Mouse (Mus musculus): ENCODE measurements around the gene Klhl11. TPM values are rescaled to one million over a fixed set of nuclear protein-coding genes. Genes with fewer than 3 reads are reported as not detected.
A peak's percentile ranks its signal among the peaks of the same experiment; 100 is the strongest.

Klhl11 gene
- polyA plus RNA-seq, 1 experiment from 2014 or later, result 12.4 TPM

GRCm38 (mm10) chr11:100426820-100427219 is 45.7 kb downstream of the Klhl11 start:
- Histone ChIP-seq H3K9ac (no peak overlapping the region), H3K27me3 (replicated peaks) (no peaks in the 10 kb centered on the region), H3K4me3 (no peak overlapping the region), H3K4me1 (no peaks in the 10 kb centered on the region), H3K9me3 (no peaks in the 10 kb centered on the region), H3K27ac (no peak overlapping the region), H3K4me2 (replicated peaks) (no peak overlapping the region), H3K36me3 (peaks cover 19% of the 10 kb centered on the region)
- no peak for ATAC-seq (ENCODE audit: low FRiP score, low read depth)
- 83% methylated on average over 3 of the region's 3 CpGs for WGBS

DNA sequence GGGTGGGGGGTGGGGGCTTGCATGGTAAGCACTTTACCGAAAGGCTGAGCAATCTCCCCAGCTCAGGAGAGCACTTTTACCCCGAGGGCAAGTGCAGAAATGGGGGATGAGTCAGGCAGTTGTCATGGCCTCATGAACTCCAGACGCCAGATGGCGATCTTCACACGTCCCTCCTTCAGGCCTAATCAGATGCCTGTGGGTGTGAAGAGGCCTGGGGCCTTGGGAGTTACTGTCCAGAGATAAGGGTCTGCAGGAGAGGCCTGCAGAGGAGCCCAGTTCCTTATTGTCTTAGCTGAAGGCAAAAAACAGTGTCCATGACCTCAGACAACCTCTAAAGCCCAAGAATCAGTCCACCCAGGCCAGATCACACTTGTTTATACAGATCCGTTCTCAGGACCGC is 46.7 kb downstream of the Klhl11 start:
- H3K9me3 ChIP-seq, result no peaks in the 10 kb centered on the region
- no peaks in the 10 kb centered on the region for H3K27me3 ChIP-seq (replicated peaks)
- H3K27ac ChIP-seq, result no peak overlapping the region
- H3K36me3 ChIP-seq, result peaks cover 16% of the 10 kb centered on the region
- H3K4me2 ChIP-seq (replicated peaks), result no peak overlapping the region
- H3K4me1 ChIP-seq, result no peaks in the 10 kb centered on the region
- 31% methylated on average over 7 of the region's 7 CpGs for WGBS
- H3K4me3 ChIP-seq, result no peak overlapping the region
- ATAC-seq (ENCODE audit: low FRiP score, low read depth), result no peak; the same call in 1 of the 2 replicates
- H3K9ac ChIP-seq, result no peak overlapping the region

- WGBS, result 85% methylated on average over 7 of the region's 7 CpGs
- no peak for ATAC-seq (ENCODE audit: low FRiP score, low read depth)
These were observed 48.7 kb downstream of the Klhl11 start for GRCm38 (mm10) chr11:100423836-100424235.

DNA sequence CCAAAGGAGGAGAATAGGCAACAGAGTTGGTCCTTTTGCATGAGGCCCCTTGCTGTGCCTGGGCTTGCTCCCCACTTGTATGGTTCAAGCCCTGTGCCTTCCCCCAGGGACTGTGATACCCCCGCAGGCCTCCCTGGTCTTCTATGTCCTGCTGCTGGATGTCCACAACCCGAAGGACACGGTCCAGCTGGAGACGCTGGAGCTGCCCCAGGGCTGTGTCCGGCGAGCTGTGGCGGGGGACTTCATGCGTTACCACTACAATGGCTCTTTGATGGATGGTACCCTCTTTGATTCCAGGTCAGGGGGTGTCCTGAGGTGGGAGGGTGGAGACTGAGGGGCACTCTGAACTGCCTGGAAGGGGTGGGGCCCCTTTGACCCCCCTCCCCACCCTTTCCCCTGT is 51.0 kb downstream of the Klhl11 start:
- peaks cover 9% of the 10 kb centered on the region for H3K27me3 ChIP-seq (replicated peaks)
- H3K4me2 ChIP-seq (replicated peaks), result no peak overlapping the region
- no peak overlapping the region for H3K9ac ChIP-seq
- no peaks in the 10 kb centered on the region for H3K9me3 ChIP-seq
- H3K36me3 ChIP-seq, result no peaks in the 10 kb centered on the region
- H3K27ac ChIP-seq, result no peak overlapping the region
- no peak overlapping the region for H3K4me3 ChIP-seq
- 52% methylated on average over 8 of the region's 8 CpGs for WGBS
- no peak for ATAC-seq (ENCODE audit: low FRiP score, low read depth)
- no peaks in the 10 kb centered on the region for H3K4me1 ChIP-seq

More at GRCm38 (mm10) chr11:100423836-100424235, 48.7 kb downstream of the Klhl11 start:
- Histone ChIP-seq H3K4me3 (no peak overlapping the region), H3K4me1 (no peaks in the 10 kb centered on the region), H3K9ac (no peak overlapping the region), H3K27ac (no peak overlapping the region), H3K27me3 (replicated peaks) (no peaks in the 10 kb centered on the region), H3K9me3 (no peaks in the 10 kb centered on the region), H3K36me3 (no peaks in the 10 kb centered on the region), H3K4me2 (replicated peaks) (no peak overlapping the region)

GRCm38 (mm10) chr11:100414914-100415822 is 57.4 kb downstream of the Klhl11 start, which contains the start of gene Fkbp10:
Gene Fkbp10, plus strand, starts transcription at chr11:100415697.
- H3K27ac ChIP-seq, result 0 out of 2 replicates have a peak within 1 kb of the TSS, but pooled peaks have one; percentile 50
- WGBS, result 2% methylated on average over 31 of the region's 31 CpGs

DNA sequence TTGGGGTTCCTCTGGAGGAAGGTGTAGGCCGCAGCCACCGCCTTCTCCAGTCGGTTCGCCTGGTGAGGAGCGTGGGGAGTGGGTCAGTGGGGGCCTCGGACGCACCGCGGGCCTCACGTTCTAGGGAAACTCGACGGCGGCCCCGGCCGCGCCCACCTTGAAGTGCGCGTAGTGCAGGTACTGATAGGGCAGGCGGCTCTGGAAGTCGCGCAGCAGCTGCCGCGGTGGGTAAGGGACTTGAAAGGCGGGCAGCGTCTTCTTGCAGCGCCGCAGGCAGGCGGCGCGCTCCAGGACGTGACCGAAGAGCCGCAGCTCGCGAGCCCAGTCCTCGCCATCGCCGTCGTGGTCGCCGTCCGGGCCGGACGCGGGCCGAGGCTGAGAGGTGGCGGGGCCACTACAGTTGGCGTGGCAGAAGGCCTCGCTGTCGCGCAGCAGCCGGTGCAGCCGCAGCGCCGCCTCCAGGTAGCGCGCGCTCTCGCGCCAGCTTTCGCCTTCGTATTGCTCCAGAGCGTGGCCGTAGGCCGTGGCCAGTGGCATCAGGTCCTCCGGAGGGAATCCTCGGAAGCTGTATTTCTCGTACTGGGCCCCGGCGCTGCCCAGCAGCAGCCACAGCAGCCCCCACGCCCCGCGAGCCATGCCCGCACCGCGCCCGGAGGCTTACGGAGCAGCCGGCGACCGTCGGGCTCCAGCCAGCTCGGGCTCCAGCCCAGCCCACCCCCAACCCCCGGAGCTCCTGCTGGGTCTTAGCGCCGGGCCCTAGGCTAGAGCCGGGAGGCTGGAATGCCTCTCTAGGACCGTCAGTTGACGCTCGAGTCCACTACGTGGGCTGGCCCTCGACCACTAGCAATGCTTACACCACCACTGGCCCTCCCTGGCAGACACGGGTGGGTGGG is 58.3 kb downstream of the Klhl11 start, which contains the start of gene P3h4:
TSS of gene P3h4 (minus strand) at position 816 of the 893 bp plus-strand sequence.
- peak within 1 kb of the TSS; percentile 66 for H3K4me3 ChIP-seq

More at GRCm38 (mm10) chr11:100414914-100415822, 57.4 kb downstream of the Klhl11 start, which contains the start of gene Fkbp10:
- Histone ChIP-seq H3K9ac (peak within 1 kb of the TSS; percentile 71), H3K4me1 (peaks cover 17% of the 10 kb centered on the region), H3K4me3 (peak within 1 kb of the TSS; percentile 66), H3K27me3 (replicated peaks) (peaks cover 32% of the 10 kb centered on the region), H3K9me3 (no peaks in the 10 kb centered on the region), H3K36me3 (no peaks in the 10 kb centered on the region), H3K4me2 (replicated peaks) (peak within 1 kb of the TSS; percentile 75)
- peak; percentile 43 for ATAC-seq (ENCODE audit: low FRiP score, low read depth)

DNA sequence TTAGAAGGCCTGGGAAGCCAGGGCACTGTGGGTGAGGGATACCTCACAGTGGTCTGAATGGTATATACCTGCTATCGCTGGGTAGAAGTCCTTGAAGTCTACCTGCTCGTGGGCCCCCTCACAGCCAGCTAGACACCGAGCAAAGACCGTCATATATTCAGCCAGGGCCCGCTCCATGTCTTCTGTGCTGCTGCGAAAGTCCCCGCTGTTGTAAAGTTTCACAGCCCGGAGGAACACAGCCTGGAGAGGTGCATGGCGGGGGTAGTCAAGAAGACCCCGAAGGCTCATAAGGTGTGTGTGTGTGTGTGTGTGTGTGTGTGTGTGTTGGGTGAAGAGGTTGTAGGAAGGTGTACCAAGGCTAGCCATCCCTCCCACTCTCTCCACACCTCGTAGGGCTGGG is 59.0 kb downstream of the Klhl11 start:
- H3K4me1 ChIP-seq, result peaks cover 17% of the 10 kb centered on the region

More for the DNA sequence above, 58.3 kb downstream of the Klhl11 start, which contains the start of gene P3h4:
- 2% methylated on average over 93 of the region's 93 CpGs for WGBS
- Histone ChIP-seq H3K27me3 (replicated peaks) (peaks cover 32% of the 10 kb centered on the region), H3K9me3 (no peaks in the 10 kb centered on the region), H3K4me2 (replicated peaks) (peak within 1 kb of the TSS; percentile 75), H3K4me1 (peaks cover 17% of the 10 kb centered on the region), H3K9ac (peak within 1 kb of the TSS; percentile 71), H3K27ac (peak within 1 kb of the TSS; percentile 50; the same call in 1 of the 2 replicates), H3K36me3 (no peaks in the 10 kb centered on the region)
- ATAC-seq (ENCODE audit: low FRiP score, low read depth), result peak; percentile 90

More for the DNA sequence above, 59.0 kb downstream of the Klhl11 start:
- Histone ChIP-seq H3K27me3 (replicated peaks) (peaks cover 32% of the 10 kb centered on the region), H3K27ac (no peak overlapping the region), H3K36me3 (no peaks in the 10 kb centered on the region), H3K9ac (peak overlapping the region; percentile 71), H3K4me3 (peak overlapping the region; percentile 66), H3K9me3 (no peaks in the 10 kb centered on the region), H3K4me2 (replicated peaks) (peak overlapping the region; percentile 75)
- 72% methylated on average over 11 of the region's 11 CpGs for WGBS
- ATAC-seq (ENCODE audit: low FRiP score, low read depth), result no peak

Small RNAs within 50 kb of the gene (microRNA-seq; reads per million reads assigned to microRNA genes)
- gene Gm27374, result not detected
- 0.87 reads per million for gene Mir7116

Other genes with a start within 250 kb of the Klhl11 start
- gene Krt16, start 223.8 kb downstream of the Klhl11 start, polyA plus RNA-seq (2016; fragmentation: Nextera tagmentation; extraction: Ambion mirVana), result not detected in 2 replicates
- gene Krt17, start 211.7 kb downstream of the Klhl11 start, polyA plus RNA-seq (2016; fragmentation: Nextera tagmentation; extraction: Ambion mirVana), result 2.7 TPM in 2 replicates
- not detected in 2 replicates for gene Krt42, start 202.9 kb downstream of the Klhl11 start, polyA plus RNA-seq (2016; fragmentation: Nextera tagmentation; extraction: Ambion mirVana)
- gene Eif1, start 152.9 kb downstream of the Klhl11 start, polyA plus RNA-seq (2016; fragmentation: Nextera tagmentation; extraction: Ambion mirVana), result 1,410 and 1,478 TPM in 2 replicates
- gene Gast, start 138.3 kb downstream of the Klhl11 start, polyA plus RNA-seq (2016; fragmentation: Nextera tagmentation; extraction: Ambion mirVana), result not detected in 2 replicates
- gene Hap1, start 116.6 kb downstream of the Klhl11 start, polyA plus RNA-seq (2016; fragmentation: Nextera tagmentation; extraction: Ambion mirVana), result 39.9 and 42.0 TPM in 2 replicates
- 71.5 and 81.0 TPM in 2 replicates for gene Jup, start 75.0 kb downstream of the Klhl11 start, polyA plus RNA-seq (2016; fragmentation: Nextera tagmentation; extraction: Ambion mirVana)
- 25.6 and 26.7 TPM in 2 replicates for gene P3h4, start 57.9 kb downstream of the Klhl11 start, polyA plus RNA-seq (2016; fragmentation: Nextera tagmentation; extraction: Ambion mirVana)
- gene Fkbp10, start 57.0 kb downstream of the Klhl11 start, polyA plus RNA-seq (2016; fragmentation: Nextera tagmentation; extraction: Ambion mirVana), result 41.8 and 46.9 TPM in 2 replicates
- 101 and 105 TPM in 2 replicates for gene Nt5c3b, start 30.9 kb downstream of the Klhl11 start, polyA plus RNA-seq (2016; fragmentation: Nextera tagmentation; extraction: Ambion mirVana)
- gene Klhl10, start 30.8 kb downstream of the Klhl11 start, polyA plus RNA-seq (2016; fragmentation: Nextera tagmentation; extraction: Ambion mirVana), result 0.76 and 1.1 TPM in 2 replicates
- gene Acly, start 55.3 kb upstream of the Klhl11 start, polyA plus RNA-seq (2016; fragmentation: Nextera tagmentation; extraction: Ambion mirVana), result 356 and 377 TPM in 2 replicates
- 1.5 and 1.6 TPM in 2 replicates for gene Ttc25, start 72.9 kb upstream of the Klhl11 start, polyA plus RNA-seq (2016; fragmentation: Nextera tagmentation; extraction: Ambion mirVana)
- 33.2 and 33.6 TPM in 2 replicates for gene Cnp, start 102.2 kb upstream of the Klhl11 start, polyA plus RNA-seq (2016; fragmentation: Nextera tagmentation; extraction: Ambion mirVana)
- 101 and 106 TPM in 2 replicates for gene Nkiras2, start 146.5 kb upstream of the Klhl11 start, polyA plus RNA-seq (2016; fragmentation: Nextera tagmentation; extraction: Ambion mirVana)
- gene Dnajc7, start 147.4 kb upstream of the Klhl11 start, polyA plus RNA-seq (2016; fragmentation: Nextera tagmentation; extraction: Ambion mirVana), result 298 and 311 TPM in 2 replicates
- gene Zfp385c, start 219.7 kb upstream of the Klhl11 start, polyA plus RNA-seq (2016; fragmentation: Nextera tagmentation; extraction: Ambion mirVana), result 0.20 and 0.27 TPM in 2 replicates
- 2.4 and 2.5 TPM in 2 replicates for gene Dhx58, start 231.5 kb upstream of the Klhl11 start, polyA plus RNA-seq (2016; fragmentation: Nextera tagmentation; extraction: Ambion mirVana)
- 61.3 and 64.7 TPM in 2 replicates for gene Kat2a, start 239.7 kb upstream of the Klhl11 start, polyA plus RNA-seq (2016; fragmentation: Nextera tagmentation; extraction: Ambion mirVana)
- gene Hspb9, start 241.1 kb upstream of the Klhl11 start, polyA plus RNA-seq (2016; fragmentation: Nextera tagmentation; extraction: Ambion mirVana), result 0.59 TPM in 1 of 2 replicates, not detected in the other

Data from neural tube, embryonic 12.5 days (tissue).